Mouse (Mus musculus) frontal cortex, adult (tissue): ENCODE results near the gene Kcnn1.
"Not testable (repeated sequence)": the region's sequence is repeated elsewhere in the genome, so short reads cannot be mapped to it uniquely, and the experiment has no call there.

Experiments
- ATAC-seq: cut with Nextera tagmentation; 2 replicates; pipeline ENCODE4 v1.9.2; 2017; ENCODE audit warnings: mild to moderate bottlenecking, moderate library complexity, mixed read lengths; ENCODE audit not compliant: low TSS enrichment

The Kcnn1 gene

DNA sequence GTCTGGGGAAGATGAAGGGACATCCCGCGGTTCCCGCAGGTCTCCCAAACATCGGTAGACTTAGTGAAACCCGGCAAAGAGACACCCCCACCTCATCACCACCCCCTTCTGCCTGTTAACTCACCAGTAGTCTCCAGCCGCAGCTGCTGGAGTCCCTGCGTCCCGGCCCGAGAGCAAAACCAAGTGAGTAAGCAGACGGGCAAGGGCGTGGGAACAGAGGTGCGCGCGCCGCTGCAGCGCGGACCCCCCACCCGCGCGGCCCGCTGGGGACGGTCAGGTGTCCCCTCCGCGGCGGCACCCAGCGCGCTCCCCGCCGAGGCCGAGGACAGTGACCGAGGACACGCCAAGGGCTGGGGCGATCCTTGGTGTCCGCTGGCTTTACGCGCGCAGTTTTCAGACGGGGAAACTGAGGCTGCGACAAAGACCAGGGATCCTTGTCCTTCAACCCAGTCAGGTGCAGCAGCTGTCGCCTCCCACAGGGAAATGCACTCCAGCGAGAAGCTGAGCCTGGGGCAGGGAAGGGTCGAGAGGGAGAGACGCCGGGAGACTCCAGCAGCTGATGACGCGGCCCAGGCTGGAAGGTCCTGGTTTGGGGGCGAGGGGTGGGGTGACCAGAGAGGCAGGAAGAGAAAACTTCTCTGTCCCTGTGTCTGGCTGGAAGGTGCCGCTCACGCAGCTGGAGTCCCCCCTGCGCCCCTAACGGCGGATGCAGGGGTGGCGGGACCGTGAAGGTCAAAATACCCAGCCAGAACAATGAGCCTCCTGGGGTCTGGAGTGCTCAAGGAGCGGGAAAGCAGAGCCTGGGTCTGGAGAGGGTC, at the start of gene Kcnn1:
Gene Kcnn1 (minus strand): TSS at position 435 of the 818 bp plus-strand sequence.
- no peak for ATAC-seq

DNA sequence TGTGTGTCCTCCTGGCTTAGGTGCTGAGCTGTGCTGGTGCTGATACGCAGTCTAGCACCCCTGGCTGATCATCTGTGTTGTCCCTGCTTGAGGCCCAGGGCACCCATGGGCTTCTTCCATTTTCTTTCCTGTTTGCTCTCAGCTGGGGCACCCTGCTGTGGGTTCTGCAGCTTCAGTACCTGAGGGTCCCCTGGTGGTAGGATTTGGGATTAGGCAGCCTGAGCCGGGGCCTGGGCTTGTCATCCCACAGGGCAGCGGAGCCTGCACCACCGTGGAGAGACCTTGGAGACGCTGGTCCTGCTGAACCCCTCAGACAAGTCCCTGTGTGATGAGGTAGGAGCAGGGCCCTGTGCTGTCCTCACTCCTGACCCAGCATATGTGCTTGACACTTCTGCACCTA, 48.5 kb upstream of the Kcnn1 start:
- ATAC-seq = no peak

- no peak for ATAC-seq
These were observed 44.5 kb upstream of the Kcnn1 start for GRCm38 (mm10) chr8:70907518-70907917.

DNA sequence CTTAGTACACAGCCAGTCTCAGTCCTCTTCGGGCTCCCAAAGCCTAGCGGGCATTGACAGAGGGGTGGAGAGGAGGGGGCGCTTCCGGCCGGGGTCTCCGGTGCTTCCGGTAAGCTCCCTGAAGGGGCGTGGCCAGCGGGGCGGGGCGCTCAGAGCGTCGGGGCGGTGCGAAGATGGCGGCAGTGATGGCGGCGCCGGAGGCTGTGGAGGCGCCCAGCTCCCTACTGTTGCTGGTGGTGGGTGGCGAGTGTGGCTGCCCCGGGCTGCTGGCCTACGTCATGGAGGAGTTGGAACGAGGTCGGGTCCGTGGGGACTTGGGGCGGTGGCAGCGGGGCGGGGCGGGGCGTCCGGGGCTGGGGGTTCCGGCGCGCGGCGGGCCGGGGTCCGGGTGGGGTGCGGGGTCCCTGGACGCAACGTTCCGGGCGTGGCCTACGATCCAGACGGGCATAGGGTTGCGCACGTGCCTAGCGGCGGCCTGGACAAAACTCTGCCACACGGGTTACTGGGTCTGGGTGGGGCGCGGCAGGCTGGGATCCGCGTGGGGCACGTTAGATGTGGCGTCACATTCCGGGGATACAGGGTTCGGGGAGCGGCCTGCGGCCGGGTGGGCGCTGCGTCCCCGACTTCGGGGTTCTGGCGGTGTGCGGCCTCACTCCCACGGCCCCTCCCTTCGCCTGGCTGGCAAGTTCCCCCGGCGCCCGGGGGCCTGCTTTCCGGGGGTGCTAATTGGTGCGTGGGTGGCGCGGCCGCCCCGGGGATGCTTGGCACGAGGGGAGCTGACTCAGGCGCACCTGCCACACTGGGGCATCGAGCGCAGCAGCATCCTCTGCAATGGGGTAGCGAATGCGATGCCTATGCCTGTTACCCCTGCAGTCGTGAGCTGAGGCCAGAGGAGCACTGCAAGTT, 43.0 kb upstream of the Kcnn1 start, which contains the start of gene Map1s:
Gene Map1s (plus strand): TSS at position 102 of the 906 bp plus-strand sequence.
- peak; percentile 87 for ATAC-seq

DNA sequence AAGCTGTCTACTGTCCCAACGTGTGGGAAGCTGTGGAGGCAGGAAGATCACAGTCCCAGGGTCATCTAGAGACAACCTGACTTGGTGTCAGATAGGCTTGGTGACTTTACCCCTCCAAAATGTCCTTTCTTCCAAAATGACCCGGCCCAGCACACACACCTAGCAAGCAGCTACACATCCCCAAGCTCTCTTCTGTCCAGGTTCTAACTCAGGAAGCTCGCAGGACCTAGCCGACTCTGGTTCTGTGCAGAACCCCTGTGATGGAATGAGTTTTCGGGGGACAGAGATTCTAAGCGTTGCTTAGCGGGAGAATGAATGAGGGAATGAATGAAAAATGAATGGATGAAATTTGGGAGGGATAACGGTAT, 42.4 kb upstream of the Kcnn1 start:
- peak; percentile 18; the same call in 1 of the 2 replicates for ATAC-seq

- no peak for ATAC-seq
These were observed 41.5 kb upstream of the Kcnn1 start for GRCm38 (mm10) chr8:70904532-70904931.

DNA sequence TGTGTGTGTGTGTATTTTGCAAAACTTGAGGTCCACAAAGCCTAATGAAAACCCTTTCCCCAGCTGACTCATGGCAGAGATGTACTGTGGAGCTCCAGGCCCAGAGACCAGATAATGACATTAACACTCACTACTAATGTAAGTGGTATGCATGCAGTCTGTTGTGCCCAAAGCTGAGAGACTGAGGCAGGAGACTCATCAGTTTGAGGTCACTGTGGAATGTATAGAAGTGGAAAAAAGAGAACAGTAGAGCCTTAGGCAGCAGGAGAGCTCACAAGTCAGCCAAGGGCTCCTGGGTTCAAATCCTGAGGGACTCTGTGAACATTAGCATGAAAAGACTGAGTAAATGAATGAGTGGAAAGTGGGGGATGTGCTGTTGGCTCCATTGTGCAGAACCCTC, 40.5 kb upstream of the Kcnn1 start:
- ATAC-seq = no peak

- ATAC-seq = no peak
These were observed 40.1 kb upstream of the Kcnn1 start for GRCm38 (mm10) chr8:70903112-70903511.

GRCm38 (mm10) chr8:70902211-70902610, 39.2 kb upstream of the Kcnn1 start:
- ATAC-seq = no peak

- ATAC-seq = no peak
These were observed 37.9 kb upstream of the Kcnn1 start for GRCm38 (mm10) chr8:70900872-70901387.

- no peak for ATAC-seq
These were observed 36.2 kb upstream of the Kcnn1 start for GRCm38 (mm10) chr8:70899226-70899625.

- ATAC-seq = no peak
These were observed 35.7 kb upstream of the Kcnn1 start for GRCm38 (mm10) chr8:70898661-70899198.

DNA sequence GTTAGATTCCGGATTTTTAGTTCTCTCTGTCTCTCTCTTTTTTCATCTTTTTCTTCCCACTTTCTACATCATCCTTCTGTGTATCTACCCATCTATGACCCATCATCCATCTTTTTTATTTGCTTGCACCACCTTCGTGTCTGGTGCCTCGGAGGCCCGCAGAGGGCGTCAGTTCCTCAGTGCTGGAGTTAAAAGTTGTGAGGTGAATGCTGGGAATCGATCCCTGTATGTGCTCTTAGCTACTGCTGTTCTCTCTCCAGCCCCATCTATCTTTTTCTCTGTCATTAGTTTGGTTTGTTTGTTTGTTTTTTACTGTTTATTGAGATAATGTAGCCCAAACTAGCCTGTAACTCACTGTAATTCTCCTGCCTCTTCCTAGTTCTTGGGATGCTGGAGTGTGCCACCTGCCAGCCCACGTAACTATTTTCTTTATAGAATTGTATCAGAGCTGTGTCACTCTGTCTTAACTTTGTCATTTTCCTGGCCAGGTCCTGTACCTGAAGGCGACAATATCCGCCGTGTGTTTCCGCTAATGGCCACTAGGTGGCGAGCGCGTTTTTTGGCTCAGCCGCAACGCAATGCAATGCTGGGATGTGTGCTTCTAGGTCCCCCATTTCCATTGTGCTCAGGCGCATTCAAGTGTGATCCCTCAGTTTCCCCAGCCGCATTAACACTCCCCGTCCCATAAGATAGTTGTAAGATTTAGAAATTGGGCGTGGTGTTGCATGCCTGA, 34.8 kb upstream of the Kcnn1 start:
- peak; percentile 35 for ATAC-seq

DNA sequence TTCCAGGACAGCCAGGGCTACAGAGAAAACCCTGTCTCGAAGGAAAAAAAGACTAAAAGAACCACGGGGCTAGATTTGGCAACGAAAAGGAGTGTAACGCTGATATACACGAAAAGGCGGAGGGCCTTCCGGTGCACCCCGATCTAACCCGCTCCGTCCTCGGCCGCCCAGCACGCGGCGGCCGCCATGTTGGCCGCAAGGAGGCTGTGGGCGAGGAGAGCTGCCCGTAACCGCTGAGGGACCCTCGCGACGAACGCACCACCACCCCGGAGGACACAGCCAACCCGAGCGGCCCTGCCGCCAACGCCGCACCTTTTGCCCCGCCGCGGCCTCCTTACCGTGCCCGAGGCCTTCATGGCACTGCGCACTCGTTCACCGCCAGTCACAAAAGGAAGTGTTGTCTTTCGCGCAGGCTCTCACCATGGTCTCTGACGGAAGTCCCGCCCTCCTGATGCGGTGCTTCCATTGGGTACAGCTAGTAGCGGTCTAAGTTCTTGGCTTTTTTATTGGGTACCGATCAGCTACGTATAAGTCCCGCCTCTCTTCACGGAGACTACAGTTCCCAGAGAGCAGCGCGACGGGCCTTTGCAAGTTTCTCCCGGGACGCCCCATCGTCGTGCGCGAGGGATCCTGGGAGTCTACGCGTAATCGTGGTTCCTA, 34.1 kb upstream of the Kcnn1 start, which contains the start of gene Rpl18a:
Gene Rpl18a (minus strand): TSS at position 392 of the 660 bp plus-strand sequence.
- peak; percentile 96 for ATAC-seq

GRCm38 (mm10) chr8:70896316-70897020, 33.4 kb upstream of the Kcnn1 start:
- no peak for ATAC-seq

GRCm38 (mm10) chr8:70895571-70896259, 32.7 kb upstream of the Kcnn1 start:
- ATAC-seq = not testable (repeated sequence)

DNA sequence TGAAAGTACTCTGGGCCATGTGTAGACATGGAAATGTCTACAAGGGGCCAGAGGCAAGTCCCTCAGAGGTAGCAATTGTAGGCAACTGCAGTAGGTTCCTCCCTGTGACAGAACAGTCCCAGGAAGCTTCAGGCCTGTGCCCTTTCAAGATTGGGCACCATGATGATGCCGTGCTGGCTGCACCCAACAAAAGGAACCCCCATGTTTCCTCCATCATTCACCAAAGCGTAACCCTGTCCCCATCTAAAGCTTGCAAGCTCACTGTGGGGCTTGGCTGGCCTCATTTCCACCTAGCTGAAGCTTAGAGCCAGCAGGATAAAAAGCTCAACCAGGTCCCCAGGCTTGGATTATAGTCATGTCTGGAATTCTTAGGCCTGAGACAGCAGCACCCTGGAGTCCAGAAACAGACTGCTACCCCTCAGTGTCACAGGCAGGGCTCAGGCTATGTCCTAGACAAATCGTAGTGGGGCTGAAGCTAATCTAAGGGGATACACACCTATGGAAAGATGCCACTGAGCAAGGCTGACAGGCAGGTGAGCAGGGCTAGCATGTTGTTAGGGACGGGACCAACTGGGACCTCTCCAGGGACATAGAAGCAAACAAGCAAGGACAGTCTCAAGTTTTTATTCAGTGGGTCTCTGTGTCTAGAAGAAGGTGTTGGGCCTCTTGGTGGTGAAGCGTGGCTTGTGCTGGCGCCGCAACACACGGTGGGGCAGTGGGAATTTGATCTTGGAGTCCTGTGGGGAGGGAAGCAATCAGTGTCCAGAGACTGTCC, 31.9 kb upstream of the Kcnn1 start:
- ATAC-seq = no peak

- ATAC-seq = no peak
These were observed 31.3 kb upstream of the Kcnn1 start for GRCm38 (mm10) chr8:70894385-70894720.
